ENCODE assay signal across 17 mouse cellular contexts in the genomic region with DNA sequence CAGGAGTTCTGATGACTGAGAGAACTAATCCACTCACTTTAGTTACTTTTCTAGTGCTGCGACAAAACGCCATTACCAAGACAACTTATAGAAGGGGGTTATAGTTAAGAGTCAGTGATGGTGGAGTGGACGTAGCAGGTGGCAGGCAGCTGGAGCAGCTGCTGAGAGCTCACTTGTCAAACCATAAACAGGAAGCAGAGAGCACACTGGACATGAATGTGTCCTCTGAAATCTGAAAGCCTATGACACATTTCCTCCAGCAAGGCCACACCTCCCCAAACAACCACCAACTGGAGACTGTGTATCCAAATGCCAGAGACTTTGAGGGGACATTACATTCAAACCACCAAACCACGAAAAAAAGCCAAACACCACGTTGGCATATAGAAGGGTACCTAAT. TPM values are rescaled to one million over a fixed set of nuclear protein-coding genes. Genes with fewer than 3 reads are reported as not detected.
DNase-seq lines count a peak whose midpoint lies in the region; ATAC-seq lines count a peak whose summit lies in the region.
"Had no signal": no experiment of that assay in that cellular context is flagged by ENCODE, and none has a peak within 500 bp of the region (broad histone marks: within the 10 kb centered on the region; RNA-seq: fewer than 3 reads in every experiment).

No protein-coding gene starts in this region.

- peaks cover 28% of the 10 kb centered on the region for H3K4me1 ChIP-seq in heart, embryonic 15.5 days (replicated peaks)
- H3K4me1 ChIP-seq in forebrain, embryonic 16.5 days (replicated peaks; ENCODE audit: control insufficient read depth, insufficient read depth, low read length) = peaks cover 4% of the 10 kb centered on the region
- H3K4me1 ChIP-seq: midbrain, embryonic 13.5 days; neural tube, embryonic 13.5 days had no signal

- H3K27ac ChIP-seq in heart, embryonic 15.5 days = 0 out of 2 replicates have a peak overlapping the region, but pooled peaks have one; percentile 39
- H3K27ac ChIP-seq in forebrain, embryonic 16.5 days (ENCODE audit: low read length) = no peak overlapping the region
- H3K27ac ChIP-seq: midbrain, embryonic 13.5 days; neural tube, embryonic 13.5 days had no signal

- H3K4me3 ChIP-seq in heart, embryonic 15.5 days = no peak overlapping the region
- H3K4me3 ChIP-seq in forebrain, embryonic 16.5 days (replicated peaks; ENCODE audit: low read length) = no peak overlapping the region
- H3K4me3 ChIP-seq: midbrain, embryonic 13.5 days; neural tube, embryonic 13.5 days had no signal

- ATAC-seq in heart, embryonic 15.5 days (replicated peaks; ENCODE audit: insufficient number of reproducible peaks, insufficient read depth, low FRiP score, low read depth) = no peak
- ATAC-seq in forebrain, embryonic 16.5 days = peak; percentile 39
- ATAC-seq in inflammation-experienced regulatory T-cells, adult 6 months = no peak
- ATAC-seq: activated CD4-positive, CD25-positive, alpha-beta regulatory T cell, adult 4 months; intestine, embryonic 16.5 days; midbrain, embryonic 13.5 days had no signal

- no peaks in the 10 kb centered on the region for H3K9me3 ChIP-seq in heart, embryonic 15.5 days (replicated peaks)
- no peaks in the 10 kb centered on the region for H3K9me3 ChIP-seq in forebrain, embryonic 16.5 days (ENCODE audit: control insufficient read depth, low read length)
- H3K9me3 ChIP-seq: midbrain, embryonic 13.5 days; neural tube, embryonic 13.5 days had no signal

- no peaks in the 10 kb centered on the region for H3K27me3 ChIP-seq in heart, embryonic 15.5 days
- no peaks in the 10 kb centered on the region for H3K27me3 ChIP-seq in forebrain, embryonic 16.5 days (replicated peaks; ENCODE audit: control insufficient read depth, insufficient read depth, low read length)
- H3K27me3 ChIP-seq: midbrain, embryonic 13.5 days; neural tube, embryonic 13.5 days had no signal

- no peak overlapping the region for H3K4me2 ChIP-seq in heart, embryonic 15.5 days
- no peak overlapping the region for H3K4me2 ChIP-seq in forebrain, embryonic 16.5 days (ENCODE audit: low read length)
- H3K4me2 ChIP-seq: midbrain, embryonic 13.5 days; neural tube, embryonic 13.5 days had no signal

- H3K36me3 ChIP-seq in heart, embryonic 15.5 days = no peaks in the 10 kb centered on the region
- H3K36me3 ChIP-seq in forebrain, embryonic 16.5 days (ENCODE audit: control insufficient read depth, insufficient read depth) = no peaks in the 10 kb centered on the region
- H3K36me3 ChIP-seq: midbrain, embryonic 13.5 days; neural tube, embryonic 13.5 days had no signal

- intact Hi-C loops in heart, postnatal 14 days (cut with DNase I) = no loop called here

- DNase-seq in adrenal gland, postnatal 10 days = peak; percentile 9
- no peak for DNase-seq in adrenal gland, adult (ENCODE audit: inconsistent age in 2 of 2, low spot score in 1 of 2)
- no peak for DNase-seq in heart, postnatal 14 days
- peak; percentile 5 for DNase-seq in lung, postnatal 14 days
- no peak for DNase-seq in layer of hippocampus, postnatal 25 days (ENCODE audit: extremely low spot score in 1 of 2, low spot score in 1 of 2)
- DNase-seq: B cell, adult 2 months; embryo, embryonic 11 days; thymus, adult 2 months had no signal

- 78% methylated on average over 5 of the region's 5 CpGs for WGBS in heart, embryonic 15.5 days
- 71% methylated on average over 5 of the region's 5 CpGs for WGBS in forebrain, embryonic 16.5 days

- H3K9ac ChIP-seq in heart, embryonic 15.5 days = no peak overlapping the region
- H3K9ac ChIP-seq in forebrain, embryonic 16.5 days (replicated peaks; ENCODE audit: low read depth, low read length) = no peak overlapping the region
- H3K9ac ChIP-seq: midbrain, embryonic 13.5 days; neural tube, embryonic 13.5 days had no signal

RNA-seq across cellular contexts. Expression of gene Rgs8, which starts 17.8 kb away (rescaled TPM):
- total RNA-seq in adrenal gland, postnatal 10 days (2021) = under 1 TPM; 0.57 to 0.61 TPM
- 0.19 and 0.24 TPM in 2 replicates for polyA plus RNA-seq in heart, embryonic 15.5 days (2015; fragmentation: Nextera tagmentation; extraction: Ambion mirVana)
- not detected for total RNA-seq in heart, postnatal 14 days (2021)
- 16.1 and 22.4 TPM in 2 replicates for polyA plus RNA-seq in forebrain, embryonic 16.5 days (2015; fragmentation: Nextera tagmentation; extraction: Ambion mirVana)
- under 1 TPM; 0.35 to 0.68 (median 0.36) TPM for polyA plus RNA-seq in inflammation-experienced regulatory T-cells, adult 6 months (2017; shearing (Covaris generic))
- total RNA-seq in layer of hippocampus, postnatal 25 days (2021) = 10 to 100 TPM; 66.1 to 70.2 TPM
- total RNA-seq: MEL had no signal
- polyA plus RNA-seq: liver, embryonic 16.5 days had no signal

Comparison
In these comparisons a context has a peak if more than half of its experiments do, and no peak if none do; other contexts are left out.
1. DNase-seq: peak in adrenal gland, postnatal 10 days (single experiment) and lung, postnatal 14 days (single experiment); none in adrenal gland, adult (0 of 2), heart, postnatal 14 days (0 of 2) and layer of hippocampus, postnatal 25 days (0 of 2).
2. RNA of gene Rgs8, which starts 17.8 kb away (total RNA-seq): 66.1 to 70.2 TPM in layer of hippocampus, postnatal 25 days; 0.57 to 0.61 TPM in adrenal gland, postnatal 10 days and not detected in heart, postnatal 14 days; every median in the first group is over 10 times any median in the second.